Mouse (Mus musculus) hindbrain, embryonic 11.5 days (tissue): ENCODE data around the gene Ophn1. TPM values are rescaled to one million over a fixed set of nuclear protein-coding genes. Genes with fewer than 3 reads are reported as not detected.

Experiments used
- ATAC-seq: fragments of 200-750 bp; cut with Nextera tagmentation; 2 replicates; pipeline ENCODE4 v1.8.0; 2017; ENCODE audit warnings: mild to moderate bottlenecking, moderate TSS enrichment, moderate library complexity; ENCODE audit not compliant: low FRiP score
- DNase-seq: peaks from one replicate; pipeline ENCODE4 v3.0.0-alpha.2; 2015; ENCODE audit warnings: low spot score
- H3K27ac ChIP-seq: fragments of 300-500 bp; sonication (generic); 2 replicates; pipeline ENCODE4 v1.5.1; 2014; ENCODE audit warnings: mild to moderate bottlenecking, low read depth, low read length
- H3K27me3 ChIP-seq: fragments of 300-500 bp; sonication (generic); 2 replicates; pipeline ENCODE4 v1.6.1; 2014; ENCODE audit warnings: mild to moderate bottlenecking, low read length, moderate library complexity, mixed read lengths; ENCODE audit not compliant: control insufficient read depth, insufficient read depth
- H3K36me3 ChIP-seq: fragments of 300-500 bp; sonication (generic); 2 replicates; pipeline ENCODE4 v1.6.1; 2014; ENCODE audit warnings: mild to moderate bottlenecking, low read length, moderate library complexity, mixed read lengths; ENCODE audit not compliant: control insufficient read depth, insufficient read depth
- H3K4me1 ChIP-seq: fragments of 300-500 bp; sonication (generic); replicated peaks from 2 replicates; pipeline ENCODE4 v1.6.1; 2014; ENCODE audit warnings: low read length, mixed read lengths; ENCODE audit not compliant: control insufficient read depth, insufficient read depth
- H3K4me2 ChIP-seq: fragments of 300-500 bp; sonication (generic); replicated peaks from 2 replicates; pipeline ENCODE4 v1.6.1; 2014; ENCODE audit warnings: mild to moderate bottlenecking, low read depth, low read length
- H3K4me3 ChIP-seq: fragments of 300-500 bp; sonication (generic); 2 replicates; pipeline ENCODE4 v1.5.1; 2014; ENCODE audit warnings: low read depth, low read length
- H3K9ac ChIP-seq: fragments of 300-500 bp; sonication (generic); 2 replicates; pipeline ENCODE4 v1.6.1; 2014; ENCODE audit warnings: low read depth, low read length
- H3K9me3 ChIP-seq: fragments of 300-500 bp; sonication (generic); 2 replicates; pipeline ENCODE4 v1.6.1; 2016; ENCODE audit warnings: low read length; ENCODE audit not compliant: control insufficient read depth
- WGBS: fragments of 180-500 bp; shearing (Covaris S2); extraction: QIAGEN DNeasy Blood & Tissue Kit; methylation state at CpG from one replicate; pipeline ENCODE4 v1.1.7; 2014; 5-methylcytosine and 5-hydroxymethylcytosine counted together
- polyA plus RNA-seq: library from polyadenylated mRNA; unstranded; fragments of >200 nt; fragmentation: Nextera tagmentation; extraction: Ambion mirVana; gene quantifications from 2 replicates; pipeline ENCODE4 v1.2.1, GENCODE M21; 2014

Ophn1 gene
- polyA plus RNA-seq, 1 experiment from 2014 or later: 27.2 TPM

DNA sequence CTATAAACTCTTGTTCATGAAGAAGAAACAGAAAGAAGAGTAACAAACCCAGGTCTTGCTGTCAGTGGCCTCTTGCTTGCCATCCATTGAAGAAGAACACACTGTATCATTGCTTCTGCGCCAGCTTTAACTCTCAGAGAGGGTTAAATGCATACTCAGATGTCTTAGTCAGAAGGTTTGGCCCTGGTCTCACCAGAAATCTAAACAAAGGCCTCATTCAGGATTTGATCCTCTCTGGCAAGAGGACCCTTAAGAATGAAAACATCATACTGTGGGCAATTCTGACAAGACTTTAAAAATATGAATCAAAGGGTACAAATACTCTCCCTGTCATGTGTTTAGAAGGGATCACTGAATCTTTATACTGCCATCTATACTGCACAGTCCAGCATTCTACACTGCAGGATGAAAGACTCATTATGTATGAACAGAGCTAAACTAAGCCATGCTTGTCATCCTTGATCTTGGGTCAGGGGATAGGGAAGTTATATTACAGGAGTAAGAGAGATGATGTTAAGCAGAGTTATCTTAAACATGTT is 139.5 kb downstream of the Ophn1 start:
- H3K27me3 ChIP-seq: no peaks in the 10 kb centered on the region
- no peak overlapping the region for H3K4me2 ChIP-seq
- ATAC-seq: no peak
- H3K9me3 ChIP-seq: no peaks in the 10 kb centered on the region
- H3K9ac ChIP-seq: no peak overlapping the region
- H3K27ac ChIP-seq: no peak overlapping the region
- H3K4me3 ChIP-seq: no peak overlapping the region
- H3K36me3 ChIP-seq: no peaks in the 10 kb centered on the region
- 65% methylated on average over 1 of the region's 1 CpGs for WGBS
- H3K4me1 ChIP-seq: no peaks in the 10 kb centered on the region
- DNase-seq: no peak

DNA sequence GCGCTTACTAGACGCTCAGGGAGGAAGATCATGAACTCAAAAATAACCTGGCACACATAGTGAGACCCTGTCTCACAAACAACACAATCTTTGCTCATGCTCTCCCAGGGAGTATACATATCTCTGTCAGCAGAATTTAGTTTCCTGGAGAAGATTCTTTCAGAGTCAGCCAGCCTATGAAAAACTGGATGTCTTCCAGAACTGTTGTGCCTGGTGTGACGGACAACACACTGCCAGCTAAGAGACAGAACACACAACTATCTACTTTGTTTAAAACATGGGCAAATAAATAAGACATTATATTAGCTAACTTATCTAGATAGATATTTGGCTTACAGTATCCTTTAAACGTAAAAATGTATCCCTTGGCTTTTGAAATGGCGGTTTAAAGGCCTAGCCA is 154.1 kb downstream of the Ophn1 start:
- Histone ChIP-seq H3K9ac (no peak overlapping the region), H3K27me3 (no peaks in the 10 kb centered on the region), H3K9me3 (no peaks in the 10 kb centered on the region), H3K27ac (no peak overlapping the region), H3K36me3 (no peaks in the 10 kb centered on the region), H3K4me3 (no peak overlapping the region), H3K4me2 (no peak overlapping the region), H3K4me1 (no peaks in the 10 kb centered on the region)
- 88% methylated on average over 5 of the region's 5 CpGs for WGBS
- DNase-seq: no peak
- no peak for ATAC-seq

DNA sequence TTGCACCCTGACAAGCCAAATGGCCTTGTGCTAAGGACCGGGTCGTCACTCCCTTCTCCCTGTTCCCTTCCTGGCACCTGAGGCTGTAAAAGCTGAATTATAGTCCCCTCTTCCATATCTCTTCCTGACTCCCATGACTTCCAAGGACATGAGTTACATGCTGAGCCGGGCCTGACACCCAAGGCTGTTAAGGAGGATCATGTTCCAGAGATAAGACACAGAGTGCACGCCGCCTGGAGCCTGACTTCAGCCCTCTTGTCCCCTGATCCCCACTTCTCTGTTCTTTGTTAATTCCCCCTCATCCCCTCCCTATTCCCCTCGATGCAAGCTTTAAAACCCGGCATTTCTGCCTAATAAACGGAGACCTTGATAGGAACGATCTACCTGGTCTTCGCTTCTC is 167.8 kb downstream of the Ophn1 start:
- Histone ChIP-seq H3K27me3 (no peaks in the 10 kb centered on the region), H3K4me1 (no peaks in the 10 kb centered on the region), H3K4me2 (no peak overlapping the region), H3K9me3 (no peaks in the 10 kb centered on the region), H3K4me3 (no peak overlapping the region), H3K9ac (no peak overlapping the region), H3K36me3 (no peaks in the 10 kb centered on the region), H3K27ac (no peak overlapping the region)
- no peak for DNase-seq
- WGBS: 86% methylated on average over 10 of the region's 10 CpGs
- ATAC-seq: no peak

DNA sequence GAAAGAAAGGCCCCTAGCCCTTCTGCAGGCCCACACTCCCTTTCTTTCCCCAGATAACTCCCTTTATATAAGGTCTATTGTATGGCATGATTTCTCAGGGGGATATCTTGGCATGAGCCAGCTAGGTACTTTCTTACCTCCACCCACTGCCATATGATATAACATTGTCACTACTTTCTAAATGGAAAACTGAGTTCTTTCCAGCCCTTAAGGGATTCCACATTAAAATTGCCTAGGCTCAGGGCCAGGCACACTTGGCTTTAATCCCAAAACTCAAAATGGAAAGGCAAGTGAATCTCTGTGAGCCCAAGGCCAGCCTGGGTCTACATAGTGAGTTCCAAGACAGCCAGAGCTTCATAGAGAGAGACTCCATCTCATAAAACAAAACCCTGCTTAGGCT is 183.1 kb downstream of the Ophn1 start:
- Histone ChIP-seq H3K9me3 (no peaks in the 10 kb centered on the region), H3K27me3 (no peaks in the 10 kb centered on the region), H3K9ac (no peak overlapping the region), H3K4me3 (no peak overlapping the region), H3K4me2 (no peak overlapping the region), H3K36me3 (no peaks in the 10 kb centered on the region), H3K4me1 (no peaks in the 10 kb centered on the region), H3K27ac (no peak overlapping the region)
- DNase-seq: no peak
- ATAC-seq: no peak

DNA sequence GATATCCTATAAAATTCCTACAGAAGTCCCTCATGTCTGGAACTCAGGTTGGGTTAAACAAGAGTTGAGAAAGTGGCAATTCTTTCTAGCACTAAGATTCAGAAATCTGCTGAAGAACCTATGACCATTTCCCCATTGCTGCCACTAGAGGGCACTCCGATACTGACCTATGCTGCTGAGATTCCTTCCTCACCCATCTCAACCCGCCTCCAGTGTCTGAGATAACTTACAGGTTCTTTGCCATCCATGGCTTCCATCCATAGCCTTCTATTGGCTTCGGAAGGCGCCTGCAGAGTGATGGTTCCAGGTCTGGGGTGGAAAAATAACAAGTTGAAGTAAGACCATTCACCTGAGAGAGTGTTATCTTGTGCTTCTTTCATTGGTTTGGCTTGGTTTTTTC is 189.2 kb downstream of the Ophn1 start:
- DNase-seq: peak; percentile 59
- WGBS: 24% methylated on average over 4 of the region's 4 CpGs
- H3K4me3 ChIP-seq: no peak overlapping the region
- no peaks in the 10 kb centered on the region for H3K36me3 ChIP-seq
- no peaks in the 10 kb centered on the region for H3K27me3 ChIP-seq
- H3K9me3 ChIP-seq: no peaks in the 10 kb centered on the region
- H3K9ac ChIP-seq: no peak overlapping the region
- H3K4me2 ChIP-seq: no peak overlapping the region
- H3K4me1 ChIP-seq: no peaks in the 10 kb centered on the region
- no peak for ATAC-seq
- no peak overlapping the region for H3K27ac ChIP-seq

DNA sequence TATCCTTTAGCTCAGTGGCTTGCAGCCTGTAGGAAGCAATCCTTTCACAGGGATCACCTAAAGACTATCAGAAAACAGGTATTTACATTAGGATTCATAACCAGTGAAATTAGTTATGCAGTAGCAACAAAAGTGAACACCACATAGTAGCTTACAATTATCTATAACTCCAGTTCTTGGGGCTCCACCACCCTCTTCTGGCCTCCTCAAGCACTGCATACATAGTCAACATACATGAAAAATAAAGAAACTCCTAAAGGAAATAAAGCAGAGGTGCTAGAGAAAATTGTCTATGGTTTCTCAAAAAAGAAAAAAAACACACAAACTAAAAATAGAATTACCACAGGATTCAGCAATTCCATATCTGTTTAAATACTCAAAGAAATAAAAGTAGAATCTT is 208.2 kb downstream of the Ophn1 start:
- no peak overlapping the region for H3K9ac ChIP-seq
- H3K27me3 ChIP-seq: no peaks in the 10 kb centered on the region
- ATAC-seq (no peak), DNase-seq (no peak)
- no peaks in the 10 kb centered on the region for H3K9me3 ChIP-seq
- H3K4me3 ChIP-seq: no peak overlapping the region
- H3K4me2 ChIP-seq: no peak overlapping the region
- H3K4me1 ChIP-seq: no peaks in the 10 kb centered on the region
- H3K36me3 ChIP-seq: no peaks in the 10 kb centered on the region
- H3K27ac ChIP-seq: no peak overlapping the region

DNA sequence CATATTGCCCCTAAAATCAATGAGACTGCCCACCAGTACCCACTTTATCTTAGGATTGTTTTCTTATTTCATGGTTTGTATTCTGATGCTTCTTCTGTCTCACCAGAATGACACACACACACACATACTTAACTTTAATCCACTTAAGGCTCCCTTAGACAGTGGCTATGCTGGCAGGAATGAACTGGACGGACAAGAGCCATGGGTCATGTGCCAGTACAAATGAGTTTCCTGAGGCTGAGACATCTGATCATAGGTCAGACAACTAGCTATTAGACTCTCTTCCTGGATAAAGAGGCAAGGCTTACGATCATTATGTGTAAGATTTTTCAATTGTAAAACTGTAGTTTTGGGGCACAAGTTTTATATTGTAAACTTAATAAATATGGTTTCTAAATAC is 209.5 kb downstream of the Ophn1 start:
- Histone ChIP-seq H3K9me3 (no peaks in the 10 kb centered on the region), H3K9ac (no peak overlapping the region), H3K27ac (no peak overlapping the region), H3K36me3 (no peaks in the 10 kb centered on the region), H3K4me2 (no peak overlapping the region), H3K27me3 (no peaks in the 10 kb centered on the region), H3K4me1 (no peaks in the 10 kb centered on the region), H3K4me3 (no peak overlapping the region)
- 89% methylated on average over 2 of the region's 2 CpGs for WGBS
- no peak for DNase-seq
- ATAC-seq: no peak

DNA sequence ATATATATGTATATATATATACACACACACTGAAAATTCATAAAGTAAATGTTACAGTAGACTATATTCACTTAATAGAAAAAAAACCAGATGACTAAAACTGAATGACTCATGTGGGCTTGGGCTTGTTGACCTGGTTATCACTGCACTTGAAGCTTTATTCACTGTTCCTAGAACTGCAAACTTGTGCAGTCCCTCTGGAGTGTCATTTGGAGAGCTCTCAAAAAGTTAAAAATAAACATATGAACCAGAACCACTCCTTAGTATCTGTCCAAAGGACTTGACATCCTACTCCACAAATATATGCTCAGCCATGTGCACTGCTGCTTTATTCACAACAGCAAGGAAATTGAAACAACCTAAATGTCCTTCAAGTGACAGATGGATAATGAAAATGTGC is 219.8 kb downstream of the Ophn1 start:
- Histone ChIP-seq H3K9ac (no peak overlapping the region), H3K27ac (no peak overlapping the region), H3K27me3 (no peaks in the 10 kb centered on the region), H3K9me3 (no peaks in the 10 kb centered on the region), H3K4me3 (no peak overlapping the region), H3K4me2 (no peak overlapping the region), H3K4me1 (no peaks in the 10 kb centered on the region), H3K36me3 (no peaks in the 10 kb centered on the region)
- ATAC-seq: no peak
- DNase-seq: no peak

DNA sequence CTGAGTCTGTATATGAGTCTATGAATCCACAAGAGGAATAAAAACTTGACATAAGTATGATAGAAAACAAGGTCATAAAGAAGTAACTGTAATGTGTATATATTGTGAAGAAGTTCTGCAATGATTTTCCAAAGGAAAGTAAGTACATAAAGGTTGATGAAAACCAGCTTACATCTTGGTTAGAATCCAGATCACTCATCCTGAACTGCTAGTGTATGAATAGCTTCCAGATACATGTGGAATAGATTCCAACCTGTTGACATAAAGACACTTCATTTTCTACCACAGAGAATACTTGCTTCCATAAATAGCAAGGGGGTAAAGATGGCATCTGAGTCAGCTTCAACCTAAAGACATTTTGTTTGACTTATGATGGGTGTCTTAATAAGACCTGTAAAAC is 239.4 kb downstream of the Ophn1 start:
- DNase-seq: no peak
- no peaks in the 10 kb centered on the region for H3K4me1 ChIP-seq
- no peak for ATAC-seq
- no peaks in the 10 kb centered on the region for H3K36me3 ChIP-seq
- no peaks in the 10 kb centered on the region for H3K9me3 ChIP-seq
- no peak overlapping the region for H3K9ac ChIP-seq
- H3K27me3 ChIP-seq: no peaks in the 10 kb centered on the region
- no peak overlapping the region for H3K4me3 ChIP-seq
- no peak overlapping the region for H3K27ac ChIP-seq
- no peak overlapping the region for H3K4me2 ChIP-seq
